Mouse (Mus musculus): ENCODE results near the gene Magea10.

Magea10 gene

GRCm38 (mm10) chrX:72386758-72387157 lies at the start of gene Magea10:
Gene Magea10, minus strand, starts transcription at chrX:72386858.
- no peak for DNase-seq (ENCODE audit: low spot score in 2 of 2)

DNA sequence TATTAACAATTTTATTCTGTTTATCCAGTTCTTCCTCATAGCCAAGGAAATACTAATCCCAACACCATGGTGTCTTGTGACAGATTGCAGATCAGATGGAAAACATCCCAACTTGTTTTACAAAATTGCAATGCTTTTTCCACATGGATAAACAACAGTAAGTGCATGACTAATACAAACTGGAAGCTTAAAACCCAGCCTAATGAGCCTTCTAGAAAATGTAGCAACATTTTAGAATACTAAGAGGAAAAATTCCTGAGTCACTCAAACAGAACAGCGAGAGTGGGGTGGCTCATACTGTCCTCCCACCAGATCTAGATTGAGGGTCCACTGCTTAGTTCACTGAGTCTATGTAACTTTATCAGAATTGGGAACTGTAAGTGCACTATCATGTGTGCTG lies 4.7 kb downstream of the Magea10 start:
- DNase-seq (ENCODE audit: low spot score in 2 of 2), result no peak

Measured in frontal cortex, postnatal 25 days (tissue).